Mouse (Mus musculus) G1E (cell line): Measurements from ENCODE around the gene Paics.

Experiments
- CTCF ChIP-seq: IDR thresholded peaks from 2 replicates; pipeline ENCODE4 v1.5.1; 2012; ENCODE audit warnings: low read depth, low read length, inconsistent platforms, mixed read lengths
- POLR2AphosphoS5 ChIP-seq: IDR thresholded peaks from 2 replicates; pipeline ENCODE4 v1.6.1; 2012; ENCODE audit warnings: low read depth, low read length, inconsistent platforms; ENCODE audit not compliant: insufficient replicate concordance

GRCm38 (mm10) chr5:76973488-76973887, 22.4 kb downstream of the Paics start:
- TF ChIP-seq CTCF: no peak
- no peak for TF ChIP-seq POLR2AphosphoS5
